Mouse (Mus musculus) small intestine, adult 2 months (tissue): Measurements from ENCODE around the gene Comt.

Experiments used
- CTCF ChIP-seq: fragments of 200-500 bp; IDR thresholded peaks from 2 replicates; pipeline ENCODE4 v1.5.1; 2012; ENCODE audit warnings: low read depth, mild to moderate bottlenecking, control low read depth, inconsistent platforms, low read length, moderate library complexity, mixed read lengths; ENCODE audit not compliant: insufficient replicate concordance, insufficient read length; ENCODE audit errors: extremely low read depth
- POLR2A ChIP-seq: fragments of 200-500 bp; IDR thresholded peaks from 2 replicates; pipeline ENCODE4 v1.6.1; 2012; ENCODE audit warnings: low read depth, mild to moderate bottlenecking, control low read depth, inconsistent platforms, low read length, moderate library complexity

DNA sequence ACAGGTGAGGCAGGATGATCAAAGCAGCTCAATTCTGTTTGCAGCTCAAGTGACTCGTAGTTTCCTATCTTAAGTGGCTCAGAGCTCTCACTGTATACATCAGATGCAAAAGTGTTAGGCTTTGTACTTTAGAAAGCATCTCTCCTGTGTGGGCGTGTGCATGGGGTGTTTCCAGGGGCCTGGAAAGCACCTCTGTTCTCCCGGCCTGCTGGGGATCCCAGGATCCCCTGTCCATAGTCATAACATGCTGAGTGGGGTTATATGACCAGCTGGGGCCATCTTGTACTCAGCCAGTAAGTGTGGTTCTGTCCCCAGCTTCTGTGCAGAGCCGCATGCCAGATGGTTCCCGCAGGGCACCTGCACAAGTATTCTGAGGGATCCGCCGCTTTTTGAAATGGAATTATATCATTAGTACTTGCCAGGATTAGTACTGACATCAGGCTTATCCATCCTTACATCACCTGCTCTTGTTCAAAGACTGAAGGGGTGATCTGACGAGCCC, 25.8 kb upstream of the Comt start:
- TF ChIP-seq CTCF = no peak
- TF ChIP-seq POLR2A = no peak
